Mouse (Mus musculus) fat pad, adult 2 months (tissue): ENCODE results near the gene Gpx5.
A peak's percentile ranks its signal among the peaks of the same experiment; 100 is the strongest.

Experiments
- DNase-seq: peaks from one replicate; pipeline ENCODE4 v3.0.0-alpha.2; 2011; ENCODE audit warnings: low read depth, low spot score; ENCODE audit errors: extremely low read depth

The Gpx5 gene

DNA sequence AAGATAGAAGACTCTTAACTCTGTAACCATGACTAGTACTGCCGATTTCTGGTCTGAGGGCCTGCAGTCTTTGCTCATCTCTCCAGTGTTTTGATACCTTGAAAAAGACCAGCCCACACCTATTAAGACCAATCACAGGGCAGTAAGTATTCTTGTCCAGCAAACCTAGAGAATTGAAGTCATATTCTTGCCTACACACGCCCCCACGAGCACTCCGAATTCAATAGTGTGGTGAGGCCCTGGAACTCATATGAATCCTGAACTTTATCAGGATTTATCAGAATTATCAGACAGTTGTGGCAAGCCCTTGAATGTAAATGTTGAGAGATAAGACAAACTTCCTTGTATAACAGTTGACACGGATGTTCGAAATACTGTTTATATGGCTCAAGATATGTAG is at the start of gene Gpx5:
Gene Gpx5, minus strand, starts transcription at position 101 of the 400 bp plus-strand sequence.
- no peak for DNase-seq

- DNase-seq: no peak
Observed at GRCm38 (mm10) chr13:21327424-21327823, 34.9 kb upstream of the Gpx5 start.

- DNase-seq: peak; percentile 7
Observed at GRCm38 (mm10) chr13:21326657-21327211, 34.2 kb upstream of the Gpx5 start.

DNA sequence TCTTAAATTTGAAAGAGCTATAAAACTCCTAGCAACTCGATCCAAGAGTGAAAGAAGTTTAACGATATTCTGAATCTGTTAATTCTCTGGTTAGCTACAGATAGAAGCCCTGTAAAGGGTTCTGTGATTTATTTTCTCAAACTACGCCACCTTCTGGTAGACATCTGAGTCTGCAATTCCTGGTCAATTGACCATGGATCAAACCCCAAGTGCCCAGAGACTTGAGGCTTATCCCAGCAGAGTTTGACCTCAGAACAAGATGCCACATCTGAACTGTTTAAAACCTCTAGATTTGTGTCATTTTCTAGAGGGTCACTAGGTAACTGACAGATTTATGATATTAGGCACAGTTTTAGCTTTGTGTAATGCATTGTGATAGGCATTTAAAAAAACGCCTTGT is 33.7 kb upstream of the Gpx5 start:
- no peak for DNase-seq

DNA sequence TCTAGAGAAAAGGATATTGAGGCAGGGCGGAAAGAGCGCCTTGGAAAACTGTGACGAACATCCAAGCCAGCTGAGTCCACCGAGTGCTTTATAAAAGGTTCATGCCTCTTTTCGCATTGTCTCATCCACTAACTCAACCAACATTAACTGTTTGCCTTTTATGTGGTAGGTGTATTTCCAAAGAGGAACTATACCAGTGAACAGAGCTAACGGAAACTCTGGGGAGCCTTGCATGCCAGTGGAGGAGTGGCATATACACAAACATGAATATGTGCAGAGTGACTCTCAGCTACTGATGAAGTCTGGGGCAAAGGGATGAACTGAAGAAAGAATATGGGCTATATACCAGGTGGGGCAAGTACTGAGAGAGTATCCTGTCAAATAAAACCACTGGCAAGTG is 30.9 kb upstream of the Gpx5 start:
- DNase-seq: no peak

GRCm38 (mm10) chr13:21322509-21323375 is 30.2 kb upstream of the Gpx5 start:
- no peak for DNase-seq

DNA sequence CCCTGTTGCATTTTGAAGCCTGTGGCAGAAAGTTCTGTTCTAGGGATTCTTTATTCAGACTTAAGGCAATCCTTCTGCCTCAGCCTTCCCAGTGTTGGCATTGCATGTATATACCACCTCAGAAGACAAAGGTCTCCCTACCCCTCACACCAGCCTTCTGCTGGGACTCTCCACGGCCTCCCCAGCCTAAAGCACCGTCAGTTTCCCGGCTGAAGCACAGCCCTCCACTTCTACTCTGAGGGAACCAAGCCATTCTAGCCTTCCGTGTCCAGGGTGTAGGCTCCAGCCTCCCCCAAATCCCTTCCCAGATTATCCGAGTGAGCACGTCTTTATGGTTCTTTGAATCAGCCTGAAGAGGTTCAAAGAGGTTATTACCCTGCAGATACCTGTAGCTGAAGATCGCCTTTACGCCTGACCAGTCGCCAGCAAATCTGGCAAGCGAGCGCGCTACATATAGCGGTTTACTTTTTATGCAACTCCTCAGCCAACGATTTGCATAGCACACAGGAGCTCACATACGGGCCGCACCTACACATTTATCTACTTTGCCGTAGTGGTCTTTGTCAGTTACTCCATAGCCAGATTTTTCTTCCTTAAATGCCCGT is 29.5 kb upstream of the Gpx5 start:
- no peak for DNase-seq

GRCm38 (mm10) chr13:21320262-21320661 is 27.7 kb upstream of the Gpx5 start:
- no peak for DNase-seq

GRCm38 (mm10) chr13:21313903-21314302 is 21.4 kb upstream of the Gpx5 start:
- DNase-seq: no peak

DNA sequence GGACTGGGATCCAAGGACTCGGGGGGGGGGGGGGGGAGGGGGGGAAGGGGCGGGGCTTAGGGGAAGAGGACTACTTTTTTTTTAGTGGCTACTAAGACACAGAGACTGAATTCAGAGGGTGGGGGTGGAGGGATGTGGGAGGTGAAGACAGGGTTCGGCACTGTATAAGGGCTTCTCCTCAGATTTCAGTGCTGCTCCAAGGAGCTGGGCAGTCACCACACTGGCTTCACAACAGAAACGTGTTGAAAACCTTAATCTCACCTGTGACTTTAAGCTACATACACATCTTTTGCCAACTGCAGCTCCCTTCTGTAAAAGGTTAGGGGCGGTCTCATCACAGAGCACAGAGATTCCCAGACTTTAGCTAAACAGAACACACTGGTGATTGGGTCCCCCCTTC is 20.3 kb upstream of the Gpx5 start:
- DNase-seq: no peak

GRCm38 (mm10) chr13:21311926-21312325 is 19.4 kb upstream of the Gpx5 start, which contains the start of gene Gpx6:
Gene Gpx6 (plus strand): TSS chr13:21312125.
- DNase-seq: no peak

- no peak for DNase-seq
Observed at GRCm38 (mm10) chr13:21309788-21310187, 17.3 kb upstream of the Gpx5 start.

DNA sequence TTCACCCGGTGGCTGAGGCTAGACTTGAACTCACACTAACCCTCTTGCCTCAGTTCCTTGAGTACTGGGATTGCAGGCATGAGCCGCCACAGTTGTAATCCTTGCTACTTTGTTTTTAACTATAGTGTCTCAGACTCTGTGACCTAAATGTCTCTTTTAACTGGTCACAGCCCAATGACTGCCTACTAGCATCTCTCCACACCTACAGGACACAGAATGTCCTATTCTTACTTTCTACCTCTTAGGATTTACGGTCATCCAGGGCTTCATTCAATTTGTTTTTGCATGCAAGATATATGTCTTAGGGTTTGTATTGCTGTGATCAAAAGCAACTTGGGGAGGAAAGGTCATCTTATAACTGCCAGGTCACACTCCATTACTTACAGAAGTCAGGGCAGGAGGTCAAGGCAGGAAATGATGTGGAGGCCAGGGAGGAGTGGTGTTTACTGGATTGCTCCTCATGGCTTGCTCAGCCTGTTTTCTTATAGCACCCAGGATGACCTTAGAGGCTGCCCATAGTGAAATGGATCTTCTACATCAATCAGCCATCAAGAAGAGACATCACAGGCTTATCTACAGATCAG is 12.0 kb upstream of the Gpx5 start:
- DNase-seq: no peak

GRCm38 (mm10) chr13:21298557-21298956 is 6.0 kb upstream of the Gpx5 start:
- no peak for DNase-seq

DNA sequence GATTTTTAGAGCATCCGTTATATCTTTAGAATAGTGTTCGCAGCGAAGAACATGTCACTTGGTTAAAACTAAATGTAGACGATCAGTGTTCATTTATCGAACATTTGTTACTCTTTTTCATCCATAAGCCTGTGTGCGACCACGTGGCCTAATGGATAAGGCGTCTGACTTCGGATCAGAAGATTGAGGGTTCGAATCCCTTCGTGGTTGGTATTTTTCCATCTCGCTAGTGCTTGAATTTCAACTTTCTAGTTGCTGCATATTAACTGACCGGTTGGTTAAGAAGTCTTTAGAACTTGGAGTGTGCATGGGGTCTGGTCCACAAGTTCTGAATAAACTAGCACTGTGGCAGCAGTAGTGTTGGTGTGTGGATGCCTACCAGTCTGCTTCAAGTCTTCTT is 13.0 kb downstream of the Gpx5 start:
- DNase-seq: no peak

DNA sequence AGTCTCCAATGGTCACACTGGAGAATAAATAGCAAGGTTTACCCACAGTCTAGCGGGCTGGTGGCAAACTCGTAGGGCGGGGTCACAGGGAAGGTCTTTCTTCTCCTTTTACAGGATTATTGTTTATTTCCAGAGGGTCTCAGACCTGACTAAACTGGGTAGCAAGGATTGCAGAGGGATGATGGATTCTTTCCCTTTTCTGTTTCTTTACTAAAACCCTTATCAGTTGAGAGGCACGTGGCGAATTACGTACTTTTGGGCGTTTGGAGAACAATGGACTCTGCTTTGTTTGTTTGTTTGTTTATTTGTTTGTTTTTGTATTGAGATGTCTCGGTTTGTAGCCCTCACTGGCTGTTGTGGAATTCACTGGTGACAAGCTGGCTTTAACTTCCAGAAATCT is 13.5 kb downstream of the Gpx5 start:
- no peak for DNase-seq

GRCm38 (mm10) chr13:21276551-21276950 is 16.0 kb downstream of the Gpx5 start:
- DNase-seq: no peak

GRCm38 (mm10) chr13:21275815-21276550 is 16.5 kb downstream of the Gpx5 start:
- DNase-seq: no peak

DNA sequence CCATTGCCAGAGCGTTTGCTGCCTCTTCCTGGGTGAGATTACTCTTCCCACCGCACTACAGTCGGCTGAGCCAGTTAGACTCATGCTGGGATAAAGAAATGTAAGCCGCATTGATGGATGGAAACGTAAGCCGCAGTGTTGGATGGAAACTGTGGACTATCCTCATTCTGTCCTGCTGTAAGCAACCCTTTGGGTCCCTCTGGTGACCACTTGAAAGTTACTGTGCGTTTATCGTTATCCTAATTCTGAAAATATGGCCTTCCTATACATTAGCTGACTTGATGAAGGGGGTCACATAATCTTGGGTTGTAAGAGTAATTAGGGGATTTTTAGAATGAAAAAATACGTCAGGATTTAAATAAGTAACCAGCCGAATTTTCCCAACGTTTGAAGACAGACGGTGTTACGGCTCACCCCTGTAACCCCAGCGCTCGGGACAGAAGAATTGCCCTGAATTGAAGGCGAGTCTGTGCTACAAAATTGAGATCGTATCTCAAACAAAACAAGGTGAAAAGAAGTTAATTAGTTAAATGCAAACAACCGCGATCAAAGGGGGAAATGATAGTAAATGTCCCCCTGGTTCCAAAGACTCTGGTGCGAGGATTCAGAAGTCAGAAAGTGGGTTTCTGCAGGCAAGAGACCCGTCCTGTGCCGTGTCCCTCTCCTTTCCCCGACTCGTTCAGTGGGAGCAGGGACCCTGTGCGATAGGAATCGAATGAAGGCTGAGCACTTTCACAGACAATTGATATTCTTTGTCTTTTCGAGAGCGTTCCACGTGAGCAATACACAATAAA is 17.3 kb downstream of the Gpx5 start:
- DNase-seq: no peak

- DNase-seq: no peak
Observed at GRCm38 (mm10) chr13:21268262-21268661, 24.3 kb downstream of the Gpx5 start.
